Mouse (Mus musculus): ENCODE measurements at regions not wholly inside any gene's neighbourhood (a gene's known extent, or its start where the extent isn't known, plus 50 kb on each side); places are given as distances from the start of the nearest gene placed in this dataset.
A peak's percentile ranks its signal among the peaks of the same experiment; 100 is the strongest.

DNA sequence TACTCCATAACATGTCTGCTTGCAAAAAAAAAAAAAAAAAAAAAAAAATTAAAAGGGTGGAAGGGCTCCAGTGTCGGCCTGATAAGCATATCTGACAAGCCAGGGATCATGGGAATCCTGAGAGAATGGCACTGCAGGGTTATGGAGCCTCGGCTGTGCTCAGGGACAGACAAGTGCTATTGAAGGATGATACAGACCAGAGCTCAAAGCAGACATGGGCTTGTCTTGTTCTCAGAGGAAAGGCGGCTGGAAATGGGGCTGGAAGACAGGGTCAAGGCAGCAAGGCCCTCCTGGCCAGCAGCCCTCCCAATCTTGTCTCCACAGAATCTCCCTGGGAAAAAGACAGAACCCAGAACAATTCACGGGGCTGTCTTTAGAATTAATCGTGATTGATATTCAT, 449.0 kb downstream of the Insc start:
- no peak for DNase-seq (ENCODE audit: low spot score)

GRCm38 (mm10) chr7:115192992-115193761, 449.7 kb downstream of the Insc start:
- no peak for DNase-seq (ENCODE audit: low spot score)

DNA sequence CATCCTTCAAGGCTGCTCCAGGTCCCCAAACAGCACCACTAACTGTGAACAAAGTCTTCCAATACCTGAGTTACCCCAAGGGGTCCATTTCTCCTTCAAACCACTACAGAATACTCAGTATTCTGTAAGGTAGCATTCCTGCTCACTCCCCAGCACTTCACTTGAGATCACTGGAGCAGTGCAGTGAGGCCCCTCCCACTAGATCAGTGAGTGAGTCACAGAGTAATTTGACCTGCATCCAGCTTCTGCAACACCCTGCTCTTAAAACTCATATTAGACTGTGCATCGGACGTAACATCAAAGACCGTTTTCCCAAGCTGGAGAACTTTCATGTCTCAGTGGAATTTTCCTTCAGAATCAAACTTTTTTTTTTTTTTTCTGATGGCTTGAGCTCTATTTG, 461.4 kb downstream of the Insc start:
- no peak for DNase-seq (ENCODE audit: low spot score)

DNA sequence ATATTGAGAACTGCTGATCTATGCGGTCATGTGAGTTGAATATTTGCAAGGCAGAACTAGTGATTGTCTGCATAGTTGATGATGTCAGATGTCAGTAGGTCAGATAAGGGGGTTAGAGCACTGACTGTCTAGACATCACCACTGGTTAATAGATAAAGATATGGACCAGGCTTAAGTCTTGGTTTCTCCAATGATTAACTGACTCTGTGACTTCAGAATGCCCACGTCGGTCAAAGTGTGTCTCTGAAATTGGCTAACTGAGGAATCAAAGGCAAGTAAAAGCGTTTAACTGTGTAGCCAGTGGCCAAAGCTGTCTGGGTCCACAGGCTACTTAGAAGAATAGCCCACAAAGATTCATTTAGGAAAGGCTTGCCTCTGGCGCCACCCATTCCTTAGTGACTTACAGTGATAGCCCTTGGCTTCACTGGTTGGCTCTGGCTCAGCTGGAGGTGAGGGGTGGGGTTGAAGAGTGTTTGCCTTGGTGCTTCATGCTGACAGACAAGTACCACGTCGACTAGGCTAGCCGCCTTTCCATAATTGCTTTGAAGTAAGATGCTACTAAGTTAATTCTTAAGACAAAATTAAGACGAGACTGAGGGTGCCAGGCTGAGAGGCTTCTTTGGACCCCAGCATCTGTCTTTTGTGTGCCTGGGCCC, 463.1 kb downstream of the Insc start:
- DNase-seq (ENCODE audit: low spot score), result no peak

- no peak for DNase-seq (ENCODE audit: low spot score)
Measured at GRCm38 (mm10) chr7:115208781-115209180, 465.3 kb downstream of the Insc start.

- no peak for DNase-seq (ENCODE audit: low spot score)
Measured at GRCm38 (mm10) chr7:115210012-115210411, 466.5 kb downstream of the Insc start.

GRCm38 (mm10) chr7:115216838-115217237, 473.3 kb downstream of the Insc start:
- peak; percentile 76 for DNase-seq (ENCODE audit: low spot score)

DNA sequence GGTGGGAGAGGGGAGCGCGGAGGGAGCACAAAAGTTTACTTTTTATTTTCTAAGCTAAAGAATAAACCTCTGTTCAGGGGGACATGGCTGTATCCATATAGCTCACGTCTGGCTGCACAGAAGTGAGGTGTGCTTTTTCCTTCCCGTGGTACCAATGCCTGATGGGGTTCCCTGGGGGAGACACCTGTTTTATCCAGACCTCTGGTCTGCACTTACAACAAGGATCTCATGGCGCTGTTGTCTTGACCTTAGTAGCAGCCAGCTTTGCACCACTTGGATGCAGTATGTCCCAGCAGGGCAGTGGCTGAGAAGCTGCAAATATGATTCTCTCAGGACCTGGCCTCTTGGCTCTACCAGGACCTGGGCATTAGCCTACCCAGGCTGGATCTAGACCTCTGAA, 473.8 kb downstream of the Insc start:
- DNase-seq (ENCODE audit: low spot score), result no peak

DNA sequence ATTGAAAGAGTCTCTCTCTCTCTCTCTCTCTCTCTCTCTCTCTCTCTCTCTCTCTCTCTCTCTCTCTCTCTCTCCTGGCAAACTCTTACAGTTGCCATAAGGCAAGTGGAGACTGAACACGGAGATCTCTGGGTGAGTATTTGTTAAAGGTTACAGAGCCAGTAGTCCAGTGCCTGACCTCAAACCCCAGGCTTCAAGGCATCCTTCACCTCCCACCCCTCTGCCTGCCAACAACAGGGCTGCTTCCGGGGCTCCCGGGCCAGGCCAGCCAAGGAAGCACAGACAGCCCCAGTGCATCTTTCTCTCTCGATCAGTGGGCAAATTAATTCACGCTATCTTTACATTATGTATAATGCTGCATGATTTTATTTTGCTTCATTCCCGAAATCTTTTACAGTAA, 474.2 kb downstream of the Insc start:
- no peak for DNase-seq (ENCODE audit: low spot score)

DNA sequence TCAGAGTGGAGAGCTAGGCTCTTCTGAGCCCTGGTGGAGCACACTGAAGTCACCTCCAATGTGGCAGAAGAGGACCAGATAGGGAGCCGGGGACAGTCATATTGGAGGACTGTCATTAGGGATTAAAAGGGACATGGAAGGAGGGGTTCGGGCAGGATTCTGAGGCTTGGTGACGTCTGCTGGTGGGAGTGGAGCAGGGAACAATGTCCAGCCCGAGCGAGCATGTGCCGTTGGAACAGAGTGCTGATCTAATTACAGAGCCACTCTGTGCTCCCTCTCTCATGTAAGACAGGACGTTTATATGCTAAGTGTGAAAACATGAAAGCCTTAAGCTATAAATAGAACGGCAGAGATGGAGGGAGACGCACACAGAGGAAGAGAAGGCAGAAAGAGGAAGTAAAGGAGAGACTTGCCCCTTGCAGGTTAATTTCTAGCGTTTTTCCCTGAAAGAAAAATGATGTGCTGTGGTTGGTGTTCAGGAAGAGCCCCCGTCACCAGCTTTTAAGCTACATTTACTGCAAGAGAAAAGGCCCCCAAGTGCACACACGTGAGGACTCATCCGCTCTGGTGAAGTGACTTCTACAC, 475.2 kb downstream of the Insc start:
- no peak for DNase-seq (ENCODE audit: low spot score)

DNA sequence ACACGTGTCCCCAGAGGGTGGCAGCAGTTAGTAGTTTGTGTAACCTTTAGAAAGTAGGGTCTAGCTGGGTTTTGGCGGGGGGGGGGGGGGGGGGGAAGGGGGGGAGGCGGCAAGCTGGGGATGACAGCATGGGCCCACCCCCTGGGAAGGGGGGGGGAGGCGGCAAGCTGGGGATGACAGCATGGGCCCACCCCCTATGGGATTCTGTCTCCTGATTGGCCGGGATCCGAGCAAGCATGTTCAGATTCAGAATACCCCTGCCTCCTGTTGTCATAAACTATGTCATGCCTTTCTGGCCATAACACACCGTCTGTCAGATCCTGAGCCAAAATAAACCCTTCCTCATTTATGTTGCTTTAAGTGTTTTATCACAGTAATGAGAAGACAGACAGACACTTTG, 479.1 kb downstream of the Insc start:
- no peak for DNase-seq (ENCODE audit: low spot score)

GRCm38 (mm10) chr7:115230525-115230924, 487.0 kb downstream of the Insc start:
- DNase-seq (ENCODE audit: low spot score), result no peak

DNA sequence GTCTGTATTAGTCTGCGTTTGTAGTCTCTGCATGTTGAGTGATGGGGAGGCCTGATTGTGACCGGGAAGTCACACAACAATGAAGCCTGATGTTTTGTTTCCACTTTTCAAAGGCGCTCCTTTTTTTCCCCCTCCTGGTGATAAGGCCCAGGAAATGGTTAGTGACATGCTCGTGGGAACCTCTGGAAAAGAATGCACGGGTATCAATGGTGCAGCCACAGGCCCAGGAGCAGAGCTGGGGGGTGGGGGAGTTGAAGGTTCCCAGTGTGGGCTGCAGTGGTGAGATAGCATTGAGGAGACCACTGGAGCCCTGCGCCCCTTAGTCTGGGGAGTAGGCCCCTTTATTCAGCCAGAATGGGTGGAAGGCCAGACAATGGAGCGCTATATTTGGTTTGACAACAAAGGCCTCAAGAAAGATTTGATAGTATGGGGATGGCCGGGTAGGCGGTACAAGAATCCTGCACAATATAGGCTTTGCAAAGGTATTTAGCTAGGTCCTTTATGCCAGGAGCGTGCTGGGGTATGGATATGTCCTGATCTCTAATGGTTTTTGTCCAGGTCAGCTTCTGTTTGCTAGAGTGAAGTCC, 490.4 kb downstream of the Insc start:
- no peak for DNase-seq (ENCODE audit: low spot score)

DNA sequence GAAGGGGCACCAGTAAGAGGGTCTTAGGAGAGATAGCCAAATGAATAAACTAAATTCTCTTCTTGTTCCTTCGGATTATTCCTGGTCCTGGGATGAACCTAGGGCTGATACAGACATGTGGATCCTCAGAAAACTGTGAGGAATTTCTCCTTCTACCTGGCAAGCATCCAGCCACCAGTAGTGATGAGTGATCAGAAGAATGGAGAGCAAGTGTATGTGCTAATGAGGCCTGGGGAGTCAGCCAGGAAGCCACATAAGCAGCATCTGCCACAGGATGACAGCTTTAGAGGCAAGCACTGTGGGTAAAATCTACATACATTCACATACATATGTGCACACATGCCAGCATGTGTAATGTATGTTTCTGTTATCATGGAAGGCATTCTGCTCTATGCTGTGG, 493.6 kb downstream of the Insc start:
- DNase-seq (ENCODE audit: low spot score), result no peak

DNA sequence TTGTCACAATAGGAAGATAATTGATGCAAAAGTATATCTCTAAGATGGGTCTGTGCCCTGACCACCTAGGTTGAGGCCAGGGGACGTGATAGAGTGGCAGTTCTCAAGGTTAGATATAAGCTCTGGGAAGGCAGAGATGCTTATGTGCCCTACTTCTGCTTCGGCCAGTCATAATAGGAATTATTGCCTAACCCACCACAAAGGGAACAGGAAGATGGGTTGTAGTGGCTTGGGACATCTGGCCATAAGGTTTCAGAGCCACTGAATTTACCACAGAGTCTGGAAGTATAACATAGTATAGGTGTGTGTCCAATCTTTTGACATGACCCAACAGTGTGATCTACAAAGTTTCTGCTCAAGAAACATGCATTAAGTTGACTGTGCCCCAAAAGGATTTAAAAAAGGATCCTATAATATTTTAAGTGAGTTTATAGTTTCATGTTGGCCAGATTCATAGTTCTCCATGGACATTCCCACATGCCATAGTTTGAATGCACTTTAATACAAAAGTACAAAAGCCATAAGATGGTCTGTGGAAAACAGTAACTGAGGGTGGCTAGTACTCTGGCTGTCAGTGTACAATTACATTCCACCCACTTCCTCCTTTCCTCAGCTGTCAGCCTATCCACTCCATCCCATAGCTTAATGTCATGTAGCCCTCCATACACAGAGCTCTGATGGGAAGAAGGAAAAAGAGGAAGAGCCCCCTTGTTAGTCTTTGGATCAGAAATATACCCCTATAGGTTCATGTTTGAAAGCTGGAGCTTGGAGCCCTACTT, 508.3 kb downstream of the Insc start:
- DNase-seq (ENCODE audit: low spot score), result no peak

- DNase-seq (ENCODE audit: low spot score), result no peak
Measured at GRCm38 (mm10) chr7:115252370-115252750, 508.9 kb downstream of the Insc start.

DNA sequence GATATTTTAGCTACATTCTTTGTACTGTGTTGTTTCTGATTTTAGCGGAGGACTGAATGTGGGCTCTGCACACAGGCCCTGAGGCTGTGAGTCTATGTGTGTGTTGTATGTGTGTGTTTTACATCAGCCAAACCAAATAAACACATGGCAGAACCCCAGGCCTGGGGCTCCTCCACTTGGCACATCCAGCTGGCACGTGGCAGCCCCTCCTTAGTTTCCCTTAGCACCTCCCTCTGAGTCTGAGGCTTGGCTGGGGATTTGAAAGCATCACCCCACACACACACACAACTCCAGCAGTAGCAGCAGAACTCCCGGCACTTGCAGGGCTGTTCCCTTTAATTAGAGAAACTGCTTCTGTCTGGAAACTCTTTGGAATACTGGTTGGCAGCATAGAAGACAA, 515.1 kb downstream of the Insc start:
- DNase-seq (ENCODE audit: low spot score), result no peak

- DNase-seq (ENCODE audit: low spot score), result no peak
Measured at GRCm38 (mm10) chr7:115263082-115263481, 519.6 kb downstream of the Insc start.

DNA sequence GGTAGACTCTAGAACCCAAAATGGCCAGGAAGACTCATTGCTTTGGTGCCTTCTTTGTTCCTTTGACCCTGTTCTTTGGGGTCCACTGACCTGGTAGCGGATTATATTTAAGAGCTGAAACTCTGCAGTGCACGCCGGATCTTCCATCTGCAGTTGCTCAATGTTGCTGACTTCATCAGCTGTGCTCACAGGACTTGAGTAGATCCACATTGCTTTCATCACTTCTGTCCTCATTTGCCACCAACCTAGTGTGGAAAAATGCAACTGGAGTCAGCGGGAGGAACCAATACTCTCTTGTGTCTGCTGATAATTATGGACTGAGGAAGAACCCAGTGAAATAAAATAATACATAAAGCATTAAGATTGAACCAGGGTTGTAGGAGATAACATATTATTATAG, 522.6 kb downstream of the Insc start:
- no peak for DNase-seq (ENCODE audit: low spot score)

DNA sequence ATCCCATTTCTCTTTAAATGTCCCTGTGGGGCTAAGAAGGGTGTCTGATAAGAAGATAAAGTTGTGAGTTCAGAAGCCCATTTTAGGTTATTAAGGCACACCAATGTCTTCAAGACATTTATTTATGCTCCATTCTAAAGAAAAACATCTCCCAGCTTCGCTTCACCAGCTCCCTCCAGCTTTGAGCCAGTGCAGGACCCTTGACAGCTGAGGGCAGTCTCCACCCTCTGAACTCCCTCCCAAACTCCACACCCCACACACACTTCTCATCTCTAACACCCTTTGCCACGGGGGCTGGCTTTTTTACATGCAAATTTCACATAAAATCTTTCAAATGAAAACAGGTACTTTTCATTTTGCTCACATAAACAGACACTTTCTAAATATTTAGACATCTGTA, 527.3 kb downstream of the Insc start:
- no peak for DNase-seq (ENCODE audit: low spot score)

- no peak for DNase-seq (ENCODE audit: low spot score)
Measured at GRCm38 (mm10) chr7:115274836-115275235, 531.3 kb downstream of the Insc start.

DNA sequence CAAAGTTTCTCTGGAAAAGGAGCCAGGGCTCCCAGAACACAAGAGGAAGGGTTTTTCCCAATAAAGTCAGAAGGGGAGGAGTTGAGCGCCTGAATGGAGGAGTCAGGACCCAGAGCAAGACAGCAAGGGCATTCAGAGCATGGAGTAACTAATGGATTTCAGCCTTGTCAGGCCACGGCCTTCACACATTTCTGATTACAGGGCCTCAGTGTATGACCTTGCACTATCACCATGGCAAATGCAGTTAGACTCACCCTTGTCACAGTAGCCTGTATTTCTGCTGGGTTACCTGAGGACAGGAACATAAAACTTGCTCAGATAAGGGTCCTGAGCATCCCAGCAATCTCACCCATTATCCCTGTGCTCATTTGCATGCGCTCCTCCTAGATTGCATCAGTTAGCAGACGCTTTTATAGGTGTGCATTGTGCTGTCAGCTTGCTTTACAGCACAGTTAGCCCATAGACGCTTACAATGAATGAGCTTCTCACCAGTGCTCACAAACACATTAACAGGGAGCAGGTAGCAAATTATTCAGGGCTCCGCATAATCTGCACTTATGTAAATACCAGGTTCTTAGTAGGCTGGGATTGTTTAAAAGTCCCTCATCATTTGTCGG, 547.4 kb downstream of the Insc start:
- no peak for DNase-seq (ENCODE audit: low spot score)
